Mouse (Mus musculus): ENCODE measurements at regions not wholly inside any gene's neighbourhood (a gene's known extent, or its start where the extent isn't known, plus 50 kb on each side); places are given as distances from the start of the nearest gene placed in this dataset.
A peak's percentile ranks its signal among the peaks of the same experiment; 100 is the strongest.

GRCm38 (mm10) chr1:120935321-120935720, 333.1 kb downstream of the En1 start:
- no peak overlapping the region for H3ac ChIP-seq (ENCODE audit: control insufficient read depth, insufficient read length, low read depth)
- no peaks in the 10 kb centered on the region for H3K36me3 ChIP-seq (ENCODE audit: control insufficient read depth, insufficient read depth)
- H3K79me2 ChIP-seq (ENCODE audit: control insufficient read depth, insufficient read depth): no peaks in the 10 kb centered on the region
- no peaks in the 10 kb centered on the region for H3K27me3 ChIP-seq (ENCODE audit: control insufficient read depth, insufficient read depth, insufficient read length)
- H3K4me3 ChIP-seq (ENCODE audit: insufficient read depth, poor library complexity, severe bottlenecking): no peak overlapping the region
- TF ChIP-seq MYOD1 (IDR thresholded peaks at IDR 0.05; ENCODE audit: control insufficient read depth, insufficient read length, low read depth): no peak
- TF ChIP-seq FOSL1 (IDR thresholded peaks at IDR 0.05; ENCODE audit: insufficient read depth, low read length, poor library complexity, severe bottlenecking): no peak
- no peak for TF ChIP-seq MYOG (IDR thresholded peaks at IDR 0.05; ENCODE audit: control insufficient read depth, extremely low read depth, insufficient read length)
- no peak for TF ChIP-seq CTCF (IDR thresholded peaks at IDR 0.05; ENCODE audit: control insufficient read depth, insufficient read depth, insufficient read length)
- no peak for TF ChIP-seq MAX (IDR thresholded peaks at IDR 0.05)
- no peak for TF ChIP-seq CEBPB (IDR thresholded peaks at IDR 0.05; ENCODE audit: low read depth)
- no peak for TF ChIP-seq USF1 (IDR thresholded peaks at IDR 0.05; ENCODE audit: low read depth)
- H3K79me3 ChIP-seq (ENCODE audit: low read depth): no peaks in the 10 kb centered on the region

- no peak overlapping the region for H3K4me3 ChIP-seq (ENCODE audit: insufficient read depth, poor library complexity, severe bottlenecking)
- no peaks in the 10 kb centered on the region for H3K79me2 ChIP-seq (ENCODE audit: control insufficient read depth, insufficient read depth)
- no peaks in the 10 kb centered on the region for H3K27me3 ChIP-seq (ENCODE audit: control insufficient read depth, insufficient read depth, insufficient read length)
- H3K79me3 ChIP-seq (ENCODE audit: low read depth): no peaks in the 10 kb centered on the region
- TF ChIP-seq FOSL1 (IDR thresholded peaks at IDR 0.05; ENCODE audit: insufficient read depth, low read length, poor library complexity, severe bottlenecking) (no peak), MYOD1 (IDR thresholded peaks at IDR 0.05; ENCODE audit: control insufficient read depth, insufficient read length, low read depth) (no peak), MYOG (IDR thresholded peaks at IDR 0.05; ENCODE audit: control insufficient read depth, extremely low read depth, insufficient read length) (no peak)
- H3K36me3 ChIP-seq (ENCODE audit: control insufficient read depth, insufficient read depth): no peaks in the 10 kb centered on the region
- H3ac ChIP-seq (ENCODE audit: control insufficient read depth, insufficient read length, low read depth): no peak overlapping the region
Measured at GRCm38 (mm10) chr1:120943711-120944110, 341.5 kb downstream of the En1 start.

- Histone ChIP-seq H3K27me3 (ENCODE audit: control insufficient read depth, insufficient read depth, insufficient read length) (no peaks in the 10 kb centered on the region), H3K79me3 (ENCODE audit: low read depth) (no peaks in the 10 kb centered on the region), H3K79me2 (ENCODE audit: control insufficient read depth, insufficient read depth) (no peaks in the 10 kb centered on the region), H3K4me3 (ENCODE audit: insufficient read depth, poor library complexity, severe bottlenecking) (no peak overlapping the region), H3ac (ENCODE audit: control insufficient read depth, insufficient read length, low read depth) (no peak overlapping the region), H3K36me3 (ENCODE audit: control insufficient read depth, insufficient read depth) (no peaks in the 10 kb centered on the region)
- TF ChIP-seq MYOG (IDR thresholded peaks at IDR 0.05; ENCODE audit: control insufficient read depth, extremely low read depth, insufficient read length): no peak
- TF ChIP-seq MYOD1 (IDR thresholded peaks at IDR 0.05; ENCODE audit: control insufficient read depth, insufficient read length, low read depth): no peak
Measured at GRCm38 (mm10) chr1:120946349-120946748, 344.1 kb downstream of the En1 start.

GRCm38 (mm10) chr1:120961235-120961634, 359.0 kb downstream of the En1 start:
- Histone ChIP-seq H3K4me3 (ENCODE audit: insufficient read depth, poor library complexity, severe bottlenecking) (no peak overlapping the region), H3K27me3 (ENCODE audit: control insufficient read depth, insufficient read depth, insufficient read length) (no peaks in the 10 kb centered on the region), H3K79me3 (ENCODE audit: low read depth) (no peaks in the 10 kb centered on the region), H3K79me2 (ENCODE audit: control insufficient read depth, insufficient read depth) (no peaks in the 10 kb centered on the region), H3K36me3 (ENCODE audit: control insufficient read depth, insufficient read depth) (no peaks in the 10 kb centered on the region), H3ac (ENCODE audit: control insufficient read depth, insufficient read length, low read depth) (no peak overlapping the region)
- no peak for TF ChIP-seq CEBPB (IDR thresholded peaks at IDR 0.05; ENCODE audit: low read depth)
- TF ChIP-seq CTCF (IDR thresholded peaks at IDR 0.05; ENCODE audit: control insufficient read depth, insufficient read depth, insufficient read length): no peak
- TF ChIP-seq USF1 (IDR thresholded peaks at IDR 0.05; ENCODE audit: low read depth): no peak
- no peak for TF ChIP-seq MAX (IDR thresholded peaks at IDR 0.05)
- TF ChIP-seq FOSL1 (IDR thresholded peaks at IDR 0.05; ENCODE audit: insufficient read depth, low read length, poor library complexity, severe bottlenecking): no peak
- TF ChIP-seq MYOD1 (IDR thresholded peaks at IDR 0.05; ENCODE audit: control insufficient read depth, insufficient read length, low read depth): peak; percentile 50
- TF ChIP-seq MYOG (IDR thresholded peaks at IDR 0.05; ENCODE audit: control insufficient read depth, extremely low read depth, insufficient read length): no peak

GRCm38 (mm10) chr1:120961984-120962383, 359.8 kb downstream of the En1 start:
- Histone ChIP-seq H3K36me3 (ENCODE audit: control insufficient read depth, insufficient read depth) (no peaks in the 10 kb centered on the region), H3K79me2 (ENCODE audit: control insufficient read depth, insufficient read depth) (no peaks in the 10 kb centered on the region), H3K4me3 (ENCODE audit: insufficient read depth, poor library complexity, severe bottlenecking) (no peak overlapping the region), H3K27me3 (ENCODE audit: control insufficient read depth, insufficient read depth, insufficient read length) (no peaks in the 10 kb centered on the region), H3K79me3 (ENCODE audit: low read depth) (no peaks in the 10 kb centered on the region), H3ac (ENCODE audit: control insufficient read depth, insufficient read length, low read depth) (no peak overlapping the region)
- TF ChIP-seq MYOD1 (IDR thresholded peaks at IDR 0.05; ENCODE audit: control insufficient read depth, insufficient read length, low read depth) (no peak), CEBPB (IDR thresholded peaks at IDR 0.05; ENCODE audit: low read depth) (no peak)

GRCm38 (mm10) chr1:120963477-120964178, 361.4 kb downstream of the En1 start:
- no peak overlapping the region for H3ac ChIP-seq (ENCODE audit: control insufficient read depth, insufficient read length, low read depth)
- H3K27me3 ChIP-seq (ENCODE audit: control insufficient read depth, insufficient read depth, insufficient read length): no peaks in the 10 kb centered on the region
- no peak for TF ChIP-seq FOSL1 (IDR thresholded peaks at IDR 0.05; ENCODE audit: insufficient read depth, low read length, poor library complexity, severe bottlenecking)
- peak; percentile 9 for TF ChIP-seq USF1 (IDR thresholded peaks at IDR 0.05; ENCODE audit: low read depth)
- no peaks in the 10 kb centered on the region for H3K79me3 ChIP-seq (ENCODE audit: low read depth)
- no peaks in the 10 kb centered on the region for H3K36me3 ChIP-seq (ENCODE audit: control insufficient read depth, insufficient read depth)
- no peak overlapping the region for H3K4me3 ChIP-seq (ENCODE audit: insufficient read depth, poor library complexity, severe bottlenecking)
- H3K79me2 ChIP-seq (ENCODE audit: control insufficient read depth, insufficient read depth): no peaks in the 10 kb centered on the region
